Mouse (Mus musculus): ENCODE results near the gene Mettl11b. TPM values are rescaled to one million over a fixed set of nuclear protein-coding genes. Genes with fewer than 3 reads are reported as not detected.

Gene Mettl11b
- polyA plus RNA-seq, 1 experiment from 2014 or later = 0.58 TPM

DNA sequence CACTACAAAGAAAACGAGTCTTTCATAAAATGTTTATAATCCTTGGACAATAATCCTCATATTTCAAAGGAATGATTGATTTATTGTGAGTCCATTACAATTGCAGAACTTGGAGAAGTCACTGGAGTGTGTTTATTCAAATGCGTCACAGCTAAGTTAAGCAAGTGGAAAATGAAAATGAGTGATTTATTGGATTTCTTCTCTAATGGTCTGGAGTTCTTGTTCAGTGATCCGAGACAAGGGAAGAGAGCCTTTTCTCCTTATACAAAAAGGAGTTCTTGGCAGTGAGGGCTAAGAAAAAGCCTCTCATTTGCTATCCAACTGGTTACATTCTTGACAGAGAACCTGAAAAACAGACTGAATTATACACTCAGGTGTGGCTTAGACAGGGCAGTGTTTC lies 42.9 kb downstream of the Mettl11b start:
- WGBS = 76% methylated on average over 3 of the region's 3 CpGs

DNA sequence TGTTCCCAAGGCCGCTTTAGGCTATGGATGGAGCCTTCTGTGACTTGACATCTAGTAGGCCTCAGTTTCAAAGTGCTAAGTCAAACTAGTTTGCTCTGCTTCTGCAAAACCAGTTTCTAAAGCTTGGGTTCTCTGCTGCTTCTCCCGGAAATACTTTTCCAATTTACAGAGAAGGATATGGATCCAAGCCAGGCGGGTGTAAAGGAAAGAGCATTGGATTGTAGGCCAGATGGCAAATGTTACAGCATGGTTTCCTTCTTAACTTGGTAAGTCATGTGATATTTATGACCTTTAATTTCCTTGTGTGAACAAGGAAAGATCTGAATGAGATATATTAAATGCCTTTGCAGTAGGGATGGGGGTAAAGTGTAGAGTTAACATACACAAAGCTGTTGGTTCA lies 52.2 kb downstream of the Mettl11b start:
- no peaks in the 10 kb centered on the region for H3K9me3 ChIP-seq
- 93% methylated on average over 3 of the region's 3 CpGs for whole genome bisulfite sequencing
- no peak for DNase-seq (ENCODE audit: extremely low spot score, low spot score)
- H3K36me3 ChIP-seq (replicated peaks) = no peaks in the 10 kb centered on the region
- H3K4me1 ChIP-seq = 0 out of 2 replicates have a peak, but pooled peaks cover 6% of the 10 kb centered on the region
- no peak overlapping the region for H3K27ac ChIP-seq
- no peak overlapping the region for H3K4me3 ChIP-seq
- H3K27me3 ChIP-seq (ENCODE audit: poor library complexity, severe bottlenecking) = no peaks in the 10 kb centered on the region

More for the DNA sequence above, 42.9 kb downstream of the Mettl11b start:
- H3K27me3 ChIP-seq (ENCODE audit: poor library complexity, severe bottlenecking) = no peaks in the 10 kb centered on the region
- H3K27ac ChIP-seq = no peak overlapping the region
- no peaks in the 10 kb centered on the region for H3K4me1 ChIP-seq
- DNase-seq (ENCODE audit: extremely low spot score, low spot score) = no peak
- no peaks in the 10 kb centered on the region for H3K36me3 ChIP-seq (replicated peaks)
- no peak overlapping the region for H3K4me3 ChIP-seq
- H3K9me3 ChIP-seq = no peaks in the 10 kb centered on the region

DNA sequence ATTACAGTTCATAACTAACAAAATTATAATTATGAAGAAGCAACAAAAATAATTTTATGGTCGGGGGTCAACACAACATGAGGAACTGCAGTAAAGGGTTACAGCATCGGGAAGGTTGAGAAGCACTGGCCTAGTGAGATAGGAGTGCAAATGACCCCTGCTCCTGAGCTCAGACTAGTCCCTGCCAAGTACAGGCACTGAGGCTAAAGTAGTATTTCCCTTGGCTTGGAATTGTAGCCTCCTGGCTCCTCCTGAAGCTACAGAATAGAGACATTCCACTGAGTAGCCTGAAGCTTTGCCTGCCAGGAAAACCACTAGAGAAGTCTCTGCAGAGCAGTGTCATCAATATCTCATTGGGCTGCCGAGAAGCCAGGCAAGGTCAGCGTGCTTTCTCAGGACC lies 53.7 kb downstream of the Mettl11b start:
- WGBS = 85% methylated on average over 4 of the region's 4 CpGs
- H3K27ac ChIP-seq = no peak overlapping the region
- H3K4me3 ChIP-seq = no peak overlapping the region
- no peak for DNase-seq (ENCODE audit: extremely low spot score, low spot score)
- 0 out of 2 replicates have a peak, but pooled peaks cover 6% of the 10 kb centered on the region for H3K4me1 ChIP-seq
- no peaks in the 10 kb centered on the region for H3K36me3 ChIP-seq (replicated peaks)
- H3K9me3 ChIP-seq = no peaks in the 10 kb centered on the region
- H3K27me3 ChIP-seq (ENCODE audit: poor library complexity, severe bottlenecking) = no peaks in the 10 kb centered on the region

DNA sequence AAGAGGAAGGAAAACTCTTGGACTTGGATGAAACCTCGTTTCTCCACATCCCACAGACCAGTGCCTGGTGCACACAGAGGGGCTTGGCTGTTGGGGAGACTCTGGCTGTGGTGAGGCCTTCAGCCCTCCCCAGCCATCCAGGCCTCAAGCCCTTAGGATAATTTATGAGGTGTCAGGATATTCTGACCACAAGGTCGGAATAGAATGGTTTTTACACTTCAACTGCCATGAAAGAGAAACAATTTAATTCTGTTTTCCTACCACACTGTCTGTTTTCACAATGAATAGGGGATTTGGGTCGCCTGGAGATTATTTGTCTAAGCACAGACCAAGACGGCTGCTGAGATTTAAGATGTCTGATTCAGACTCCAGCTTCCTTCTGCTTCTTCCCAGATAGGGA lies 54.3 kb downstream of the Mettl11b start:
- Histone ChIP-seq H3K4me3 (no peak overlapping the region), H3K27ac (no peak overlapping the region), H3K9me3 (no peaks in the 10 kb centered on the region), H3K4me1 (0 out of 2 replicates have a peak, but pooled peaks cover 6% of the 10 kb centered on the region), H3K27me3 (ENCODE audit: poor library complexity, severe bottlenecking) (no peaks in the 10 kb centered on the region), H3K36me3 (replicated peaks) (no peaks in the 10 kb centered on the region)
- no peak for DNase-seq (ENCODE audit: extremely low spot score, low spot score)
- 41% methylated on average over 4 of the region's 4 CpGs for WGBS

DNA sequence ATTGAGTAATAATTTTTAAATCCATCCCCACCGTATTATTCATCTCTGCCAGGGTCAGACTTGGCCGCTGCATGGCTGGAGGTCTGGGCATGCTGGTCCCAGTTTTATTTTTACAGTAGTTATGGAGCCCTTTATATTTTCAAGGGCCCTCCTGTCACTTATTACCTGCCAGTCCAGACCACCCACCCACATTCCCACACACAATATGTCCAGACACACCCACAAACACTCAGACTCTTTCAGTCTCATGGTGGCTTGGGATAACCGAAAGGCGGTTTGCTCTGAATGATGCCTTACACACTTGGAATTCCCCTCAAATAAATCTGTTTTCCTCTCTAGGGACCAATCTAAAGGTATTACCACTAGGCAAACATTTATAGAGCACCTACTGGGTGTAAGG lies 55.1 kb downstream of the Mettl11b start:
- no peaks in the 10 kb centered on the region for H3K36me3 ChIP-seq (replicated peaks)
- 0 out of 2 replicates have a peak, but pooled peaks cover 6% of the 10 kb centered on the region for H3K4me1 ChIP-seq
- no peaks in the 10 kb centered on the region for H3K9me3 ChIP-seq
- H3K27me3 ChIP-seq (ENCODE audit: poor library complexity, severe bottlenecking) = no peaks in the 10 kb centered on the region
- 93% methylated on average over 4 of the region's 4 CpGs for WGBS
- no peak overlapping the region for H3K4me3 ChIP-seq
- no peak for DNase-seq (ENCODE audit: extremely low spot score, low spot score)
- H3K27ac ChIP-seq = no peak overlapping the region

DNA sequence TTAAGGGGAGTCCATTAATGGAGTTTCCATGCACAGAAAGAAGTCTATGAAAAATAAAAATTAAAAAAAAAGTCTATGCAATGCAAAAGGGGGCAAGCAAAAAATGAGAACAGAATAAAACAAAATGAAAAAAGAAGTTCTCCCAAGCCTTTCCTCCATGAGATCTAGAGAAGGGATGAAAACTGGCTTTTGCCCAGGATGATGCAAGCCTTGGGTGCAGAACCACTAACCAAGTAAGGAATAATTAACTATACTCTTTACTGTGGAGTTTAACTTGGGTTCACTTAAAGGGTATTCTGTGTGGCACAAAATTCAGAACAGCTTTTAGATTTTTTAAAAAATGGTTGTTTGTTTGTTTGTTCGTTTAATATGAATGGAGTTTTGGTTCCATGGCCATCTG lies 62.6 kb downstream of the Mettl11b start:
- no peaks in the 10 kb centered on the region for H3K27me3 ChIP-seq (ENCODE audit: poor library complexity, severe bottlenecking)
- H3K9me3 ChIP-seq = no peaks in the 10 kb centered on the region
- no peaks in the 10 kb centered on the region for H3K4me1 ChIP-seq
- H3K36me3 ChIP-seq (replicated peaks) = no peaks in the 10 kb centered on the region
- no peak for DNase-seq (ENCODE audit: extremely low spot score, low spot score)
- H3K27ac ChIP-seq = no peak overlapping the region
- WGBS = 88% methylated on average over 1 of the region's 1 CpGs
- H3K4me3 ChIP-seq = no peak overlapping the region

DNA sequence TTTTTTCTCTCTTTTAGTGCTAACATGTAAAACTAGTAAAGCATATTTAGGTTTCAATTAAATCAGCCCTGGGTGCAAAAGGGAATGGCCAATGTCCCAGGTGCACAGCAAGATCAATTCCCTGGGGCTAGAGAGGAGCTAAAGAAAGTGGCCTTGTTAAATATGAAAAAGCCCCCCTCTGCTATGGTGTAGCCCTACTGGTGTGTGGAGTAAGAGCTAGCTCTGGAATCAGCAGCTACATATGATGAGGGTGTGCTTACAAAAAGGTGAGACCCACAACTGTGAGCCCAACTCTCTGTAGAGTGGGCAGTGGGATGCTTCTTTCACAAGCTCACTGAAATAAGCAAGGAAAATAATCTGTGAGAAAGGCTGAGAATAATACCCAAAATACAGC lies 66.5 kb downstream of the Mettl11b start:
- Histone ChIP-seq H3K4me1 (no peaks in the 10 kb centered on the region), H3K36me3 (replicated peaks) (no peaks in the 10 kb centered on the region), H3K27me3 (ENCODE audit: poor library complexity, severe bottlenecking) (no peaks in the 10 kb centered on the region), H3K9me3 (no peaks in the 10 kb centered on the region), H3K4me3 (no peak overlapping the region), H3K27ac (no peak overlapping the region)
- DNase-seq (ENCODE audit: extremely low spot score, low spot score) = no peak

DNA sequence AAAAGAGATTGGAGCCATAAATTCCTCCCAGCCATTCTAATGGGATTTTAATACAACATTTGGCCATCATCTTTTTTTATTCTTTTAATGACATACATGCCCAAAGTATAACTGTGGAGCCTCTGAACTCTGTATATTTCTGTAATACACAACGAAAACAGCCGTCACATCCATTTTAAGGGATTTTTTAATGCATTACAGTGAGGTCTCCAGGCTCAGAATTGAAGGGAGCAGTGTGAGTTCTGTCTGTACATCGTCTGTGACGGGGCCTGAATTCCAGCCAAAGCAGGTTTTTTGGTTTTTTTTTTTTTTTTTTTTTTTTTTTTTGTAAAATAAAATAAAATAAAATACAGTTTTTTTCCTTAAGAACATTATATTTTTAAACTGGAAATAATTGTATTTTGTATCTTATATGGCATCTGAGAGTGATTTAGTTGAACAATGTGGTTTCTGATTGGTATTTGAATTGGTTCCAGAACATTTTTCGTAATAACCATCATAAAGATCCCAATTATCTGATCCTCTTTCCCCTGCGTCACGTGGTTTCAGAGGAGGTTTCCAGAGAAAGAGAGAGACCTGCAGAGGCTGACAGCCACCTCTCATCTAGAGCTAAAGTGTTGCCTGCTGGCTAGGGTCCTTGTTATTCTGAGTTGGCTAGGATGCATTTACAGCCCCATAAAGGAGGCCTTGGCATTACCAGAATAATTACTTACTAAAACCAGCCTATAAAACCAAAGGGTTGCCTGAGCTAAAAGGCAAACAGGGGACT lies 67.1 kb downstream of the Mettl11b start:
- H3K36me3 ChIP-seq (replicated peaks) = no peaks in the 10 kb centered on the region
- H3K9me3 ChIP-seq = no peaks in the 10 kb centered on the region
- WGBS = 86% methylated on average over 7 of the region's 7 CpGs
- no peaks in the 10 kb centered on the region for H3K4me1 ChIP-seq
- no peak overlapping the region for H3K4me3 ChIP-seq
- H3K27me3 ChIP-seq (ENCODE audit: poor library complexity, severe bottlenecking) = no peaks in the 10 kb centered on the region
- no peak for DNase-seq (ENCODE audit: extremely low spot score, low spot score)
- no peak overlapping the region for H3K27ac ChIP-seq

DNA sequence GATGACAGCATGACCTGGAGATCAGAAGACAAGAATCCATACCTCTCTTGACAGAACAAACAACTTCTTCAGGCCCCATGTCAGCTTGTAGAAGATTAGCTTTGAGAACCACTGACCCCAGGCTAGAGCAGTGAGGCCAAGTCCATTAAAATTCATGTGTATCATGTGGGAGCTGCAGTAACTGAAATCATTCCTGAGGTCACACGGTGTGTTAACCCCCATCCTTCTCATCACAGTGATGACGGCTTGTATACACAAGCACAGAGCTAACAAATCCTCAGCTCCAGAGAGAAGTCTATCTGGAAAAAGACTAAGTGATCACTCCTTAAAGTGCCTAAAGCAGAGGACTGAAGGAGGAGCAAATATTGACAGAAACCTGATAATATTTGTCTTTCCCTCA lies 68.0 kb downstream of the Mettl11b start:
- Histone ChIP-seq H3K9me3 (no peaks in the 10 kb centered on the region), H3K4me1 (no peaks in the 10 kb centered on the region), H3K36me3 (replicated peaks) (no peaks in the 10 kb centered on the region), H3K4me3 (no peak overlapping the region), H3K27me3 (ENCODE audit: poor library complexity, severe bottlenecking) (no peaks in the 10 kb centered on the region), H3K27ac (no peak overlapping the region)
- WGBS = 73% methylated on average over 2 of the region's 2 CpGs
- DNase-seq (ENCODE audit: extremely low spot score, low spot score) = no peak

DNA sequence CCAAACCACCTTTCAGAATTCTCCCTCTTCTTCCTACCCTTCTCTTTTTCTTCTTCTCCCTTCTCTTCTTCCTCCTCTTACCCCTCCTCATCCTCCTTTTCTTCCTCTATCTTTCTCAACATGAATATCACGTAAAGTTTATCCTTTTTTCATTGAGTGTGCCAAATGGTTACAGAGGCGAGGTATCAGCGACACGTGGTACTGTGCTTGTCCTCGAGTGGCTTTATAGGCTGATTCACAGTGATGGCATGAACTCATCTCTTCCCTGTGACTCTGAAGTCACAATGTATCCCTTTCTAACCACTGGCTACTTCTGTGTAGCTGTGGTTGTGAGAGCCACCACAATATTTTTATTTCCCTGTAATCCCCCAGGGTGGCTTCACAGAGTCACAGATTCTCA lies 68.6 kb downstream of the Mettl11b start:
- Histone ChIP-seq H3K27ac (no peak overlapping the region), H3K36me3 (replicated peaks) (no peaks in the 10 kb centered on the region), H3K27me3 (ENCODE audit: poor library complexity, severe bottlenecking) (no peaks in the 10 kb centered on the region), H3K4me1 (no peaks in the 10 kb centered on the region), H3K9me3 (no peaks in the 10 kb centered on the region), H3K4me3 (no peak overlapping the region)
- 91% methylated on average over 5 of the region's 5 CpGs for WGBS
- DNase-seq (ENCODE audit: extremely low spot score, low spot score) = no peak

Other genes with a start within 250 kb of the Mettl11b start
- gene Kifap3, start 54.4 kb upstream of the Mettl11b start, polyA plus RNA-seq (2016; fragmentation: Nextera tagmentation; extraction: Ambion mirVana) = 27.4 and 29.1 TPM in 2 replicates
- gene Scyl3, start 203.9 kb upstream of the Mettl11b start, polyA plus RNA-seq (2016; fragmentation: Nextera tagmentation; extraction: Ambion mirVana) = 15.5 and 16.3 TPM in 2 replicates